Mouse (Mus musculus): ENCODE measurements at regions not wholly inside any gene's neighbourhood (a gene's known extent, or its start where the extent isn't known, plus 50 kb on each side); places are given as distances from the start of the nearest gene placed in this dataset.

GRCm38 (mm10) chr11:38681264-38681663 is 1445.5 kb upstream of the Tenm2 start:
- Histone ChIP-seq H3K27me3 (replicated peaks) (no peaks in the 10 kb centered on the region), H3K4me1 (no peaks in the 10 kb centered on the region), H3K27ac (no peak overlapping the region), H3K4me3 (no peak overlapping the region), H3K36me3 (no peaks in the 10 kb centered on the region), H3K9ac (no peak overlapping the region), H3K4me2 (no peak overlapping the region), H3K9me3 (replicated peaks) (no peaks in the 10 kb centered on the region)
- peak; percentile 49; the same call in 1 of the 2 replicates for ATAC-seq
- WGBS (ENCODE audit: insufficient replicate concordance) = 57% methylated on average over 7 of the region's 7 CpGs

GRCm38 (mm10) chr11:38673367-38674056 is 1437.7 kb upstream of the Tenm2 start:
- Histone ChIP-seq H3K4me3 (no peak overlapping the region), H3K9me3 (replicated peaks) (no peaks in the 10 kb centered on the region), H3K4me1 (no peaks in the 10 kb centered on the region), H3K36me3 (no peaks in the 10 kb centered on the region), H3K4me2 (no peak overlapping the region), H3K27ac (no peak overlapping the region), H3K27me3 (replicated peaks) (no peaks in the 10 kb centered on the region), H3K9ac (no peak overlapping the region)
- ATAC-seq = no peak
- WGBS (ENCODE audit: insufficient replicate concordance) = 43% methylated on average over 5 of the region's 5 CpGs
